Mouse (Mus musculus): ENCODE data around the gene Kcnma1. TPM values are rescaled to one million over a fixed set of nuclear protein-coding genes. Genes with fewer than 3 reads are reported as not detected.

The Kcnma1 gene
- polyA plus RNA-seq, 1 experiment from 2014 or later: 7.8 TPM

DNA sequence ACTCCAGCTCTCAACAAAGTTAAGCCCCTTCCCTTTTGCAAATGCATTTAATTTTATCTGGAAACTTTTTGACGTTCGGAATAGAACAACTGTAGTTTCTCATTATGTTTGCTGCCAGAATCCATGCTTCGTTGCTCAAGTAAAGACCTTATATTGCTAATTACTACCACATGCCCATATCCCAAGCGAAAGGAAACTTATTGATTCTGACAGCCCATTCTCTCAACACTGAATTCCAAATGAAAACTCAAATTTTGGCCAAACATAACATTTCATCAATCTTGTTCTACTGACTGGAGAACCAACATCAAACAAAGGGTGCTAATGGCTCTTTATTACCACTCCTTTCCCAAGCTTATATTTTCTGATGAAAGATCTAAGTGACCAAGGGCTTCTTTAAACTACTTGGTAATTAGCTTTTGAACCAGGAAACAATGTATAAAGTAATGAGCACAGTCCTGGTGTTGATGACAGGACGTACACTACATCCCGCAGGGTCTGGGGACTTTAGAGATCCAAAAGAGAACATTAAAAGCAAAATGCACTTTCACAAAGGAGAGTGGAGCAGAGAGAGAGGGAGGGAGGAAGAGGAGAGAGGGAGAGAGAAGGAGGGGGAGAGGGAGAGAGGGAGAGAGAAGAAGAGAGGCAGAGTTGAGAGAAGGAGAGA lies 490.3 kb downstream of the Kcnma1 start:
- Histone ChIP-seq H3K27ac (replicated peaks; ENCODE audit: low read depth, low read length) (peak overlapping the region; percentile 13; the same call in 1 of the 2 replicates), H3K4me2 (ENCODE audit: low read depth, low read length) (no peak overlapping the region), H3K9ac (ENCODE audit: low read depth, low read length) (no peak overlapping the region), H3K27me3 (replicated peaks; ENCODE audit: control insufficient read depth, insufficient read depth, low read length) (no peaks in the 10 kb centered on the region), H3K4me3 (ENCODE audit: low read depth, low read length) (no peak overlapping the region), H3K9me3 (ENCODE audit: control insufficient read depth, low read length) (no peaks in the 10 kb centered on the region), H3K36me3 (ENCODE audit: control insufficient read depth, insufficient read depth, low read length) (no peaks in the 10 kb centered on the region), H3K4me1 (ENCODE audit: control insufficient read depth, insufficient read depth, low read length) (peaks cover 20% of the 10 kb centered on the region)
- ATAC-seq (ENCODE audit: low read depth) (peak; percentile 47; the same call in 1 of the 2 replicates), DNase-seq (ENCODE audit: low spot score) (peak; percentile 93)
- WGBS: 34% methylated on average over 6 of the region's 6 CpGs

GRCm38 (mm10) chr14:23522606-23523159 lies 491.6 kb downstream of the Kcnma1 start:
- Histone ChIP-seq H3K9ac (ENCODE audit: low read depth, low read length) (no peak overlapping the region), H3K4me3 (ENCODE audit: low read depth, low read length) (no peak overlapping the region), H3K4me2 (ENCODE audit: low read depth, low read length) (no peak overlapping the region), H3K4me1 (ENCODE audit: control insufficient read depth, insufficient read depth, low read length) (peaks cover 9% of the 10 kb centered on the region; the same call in 1 of the 2 replicates), H3K27me3 (replicated peaks; ENCODE audit: control insufficient read depth, insufficient read depth, low read length) (no peaks in the 10 kb centered on the region), H3K36me3 (ENCODE audit: control insufficient read depth, insufficient read depth, low read length) (no peaks in the 10 kb centered on the region), H3K9me3 (ENCODE audit: control insufficient read depth, low read length) (no peaks in the 10 kb centered on the region), H3K27ac (replicated peaks; ENCODE audit: low read depth, low read length) (peak overlapping the region; percentile 72)
- WGBS: 63% methylated on average over 4 of the region's 4 CpGs
- no peak for ATAC-seq (ENCODE audit: low read depth)
- DNase-seq (ENCODE audit: low spot score): peak; percentile 47

DNA sequence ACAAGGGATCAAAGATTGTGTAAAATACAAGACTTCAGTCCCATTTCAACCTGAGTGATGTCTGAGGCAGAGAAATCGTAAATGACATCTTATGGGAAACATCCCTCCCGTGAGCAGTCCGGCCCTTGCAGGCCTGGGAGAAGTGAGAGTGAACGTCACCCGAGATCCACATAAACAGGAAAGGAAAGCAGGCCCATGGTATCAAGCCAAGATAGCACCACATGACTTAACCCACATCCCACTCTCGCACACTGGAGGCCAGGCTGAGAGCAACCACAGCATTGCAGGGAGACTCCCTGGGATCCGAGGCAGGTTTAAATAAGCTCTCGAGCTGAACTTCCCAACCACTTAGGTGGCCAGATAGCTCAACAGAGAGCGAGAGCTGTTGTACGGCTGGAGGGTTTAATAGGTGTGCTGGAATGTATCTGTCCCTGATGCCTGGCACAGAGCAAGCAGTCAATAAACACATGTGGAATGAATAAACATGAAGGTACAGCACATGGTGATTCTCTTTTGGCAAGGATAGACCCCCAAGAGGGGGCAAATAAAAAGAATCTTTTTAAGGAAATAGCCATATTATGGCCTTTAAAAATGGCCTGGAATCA lies 493.1 kb downstream of the Kcnma1 start:
- Histone ChIP-seq H3K9ac (ENCODE audit: low read depth, low read length) (no peak overlapping the region), H3K9me3 (ENCODE audit: control insufficient read depth, low read length) (no peaks in the 10 kb centered on the region), H3K27me3 (replicated peaks; ENCODE audit: control insufficient read depth, insufficient read depth, low read length) (no peaks in the 10 kb centered on the region), H3K4me2 (ENCODE audit: low read depth, low read length) (no peak overlapping the region), H3K4me1 (ENCODE audit: control insufficient read depth, insufficient read depth, low read length) (peaks cover 9% of the 10 kb centered on the region; the same call in 1 of the 2 replicates), H3K27ac (replicated peaks; ENCODE audit: low read depth, low read length) (peak overlapping the region; percentile 46), H3K36me3 (ENCODE audit: control insufficient read depth, insufficient read depth, low read length) (no peaks in the 10 kb centered on the region), H3K4me3 (ENCODE audit: low read depth, low read length) (no peak overlapping the region)
- 40% methylated on average over 10 of the region's 10 CpGs for WGBS
- DNase-seq (ENCODE audit: low spot score) (peak; percentile 85), ATAC-seq (ENCODE audit: low read depth) (peak; percentile 72)

DNA sequence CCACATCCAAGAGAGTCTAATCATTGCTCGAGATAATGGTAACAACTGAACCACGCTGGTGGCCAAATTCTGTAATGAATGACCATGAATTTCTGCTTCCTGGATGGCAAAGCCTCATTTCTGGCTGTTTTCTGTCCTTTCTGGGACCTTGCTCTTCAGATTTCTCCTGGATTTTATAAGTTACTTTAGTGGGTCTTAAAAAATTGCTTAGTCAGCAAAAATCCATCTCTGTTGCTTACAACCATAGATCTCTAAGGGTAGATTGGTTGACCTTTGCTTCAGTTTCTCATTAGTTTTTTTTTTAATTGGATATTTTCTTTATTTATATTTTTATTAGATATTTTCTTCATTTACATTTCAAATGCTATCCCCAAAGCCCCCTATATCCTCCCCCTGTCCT lies 496.9 kb downstream of the Kcnma1 start:
- Histone ChIP-seq H3K36me3 (ENCODE audit: control insufficient read depth, insufficient read depth, low read length) (no peaks in the 10 kb centered on the region), H3K4me3 (ENCODE audit: low read depth, low read length) (no peak overlapping the region), H3K9ac (ENCODE audit: low read depth, low read length) (no peak overlapping the region), H3K27me3 (replicated peaks; ENCODE audit: control insufficient read depth, insufficient read depth, low read length) (no peaks in the 10 kb centered on the region), H3K4me1 (ENCODE audit: control insufficient read depth, insufficient read depth, low read length) (peaks cover 4% of the 10 kb centered on the region; the same call in 1 of the 2 replicates), H3K27ac (replicated peaks; ENCODE audit: low read depth, low read length) (no peak overlapping the region), H3K9me3 (ENCODE audit: control insufficient read depth, low read length) (no peaks in the 10 kb centered on the region), H3K4me2 (ENCODE audit: low read depth, low read length) (no peak overlapping the region)
- ATAC-seq (ENCODE audit: low read depth) (no peak), DNase-seq (ENCODE audit: low spot score) (no peak)
- WGBS: 84% methylated on average over 2 of the region's 2 CpGs

- 83% methylated on average over 5 of the region's 5 CpGs for WGBS
- no peaks in the 10 kb centered on the region for H3K9me3 ChIP-seq (ENCODE audit: control insufficient read depth, low read length)
- H3K36me3 ChIP-seq (ENCODE audit: control insufficient read depth, insufficient read depth, low read length): no peaks in the 10 kb centered on the region
- H3K4me1 ChIP-seq (ENCODE audit: control insufficient read depth, insufficient read depth, low read length): no peaks in the 10 kb centered on the region
- H3K4me2 ChIP-seq (ENCODE audit: low read depth, low read length): no peak overlapping the region
- H3K9ac ChIP-seq (ENCODE audit: low read depth, low read length): no peak overlapping the region
- H3K27me3 ChIP-seq (replicated peaks; ENCODE audit: control insufficient read depth, insufficient read depth, low read length): no peaks in the 10 kb centered on the region
- H3K4me3 ChIP-seq (ENCODE audit: low read depth, low read length): no peak overlapping the region
- no peak overlapping the region for H3K27ac ChIP-seq (replicated peaks; ENCODE audit: low read depth, low read length)
- DNase-seq (ENCODE audit: low spot score) (no peak), ATAC-seq (ENCODE audit: low read depth) (no peak)
Measured at GRCm38 (mm10) chr14:23509792-23510191, 504.5 kb downstream of the Kcnma1 start.

DNA sequence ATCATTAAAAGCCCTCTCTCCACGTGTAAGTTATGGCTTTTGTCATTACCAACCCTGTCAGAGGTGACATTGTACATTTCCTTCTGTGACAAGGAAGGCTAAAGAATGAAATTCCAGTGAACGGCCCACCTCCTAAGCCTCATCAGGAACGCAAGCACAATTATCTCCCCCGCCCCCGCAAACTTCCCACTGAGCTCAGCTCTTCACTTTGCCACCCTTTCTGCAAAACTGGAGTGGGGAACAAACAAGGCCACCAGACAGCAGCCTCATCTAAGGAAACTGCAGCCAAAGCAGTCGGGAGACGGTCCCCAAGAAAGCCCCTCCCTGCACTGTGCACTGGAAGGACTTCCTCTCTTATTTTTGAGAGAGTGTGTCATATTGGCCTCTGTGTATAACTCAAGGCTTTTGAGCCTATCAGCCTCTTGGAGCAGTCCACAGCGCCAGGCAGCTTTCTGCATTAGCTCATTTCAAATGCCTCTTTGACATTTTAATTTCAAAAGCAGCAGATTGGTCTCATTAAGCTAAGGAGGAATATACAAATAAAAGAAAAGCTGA lies 512.0 kb downstream of the Kcnma1 start:
- Histone ChIP-seq H3K27me3 (replicated peaks; ENCODE audit: control insufficient read depth, insufficient read depth, low read length) (no peaks in the 10 kb centered on the region), H3K4me2 (ENCODE audit: low read depth, low read length) (no peak overlapping the region), H3K27ac (replicated peaks; ENCODE audit: low read depth, low read length) (peak overlapping the region; percentile 39), H3K36me3 (ENCODE audit: control insufficient read depth, insufficient read depth, low read length) (no peaks in the 10 kb centered on the region), H3K4me3 (ENCODE audit: low read depth, low read length) (no peak overlapping the region), H3K4me1 (ENCODE audit: control insufficient read depth, insufficient read depth, low read length) (peaks cover 6% of the 10 kb centered on the region; the same call in 1 of the 2 replicates), H3K9me3 (ENCODE audit: control insufficient read depth, low read length) (no peaks in the 10 kb centered on the region), H3K9ac (ENCODE audit: low read depth, low read length) (no peak overlapping the region)
- DNase-seq (ENCODE audit: low spot score) (no peak), ATAC-seq (ENCODE audit: low read depth) (peak; percentile 74; the same call in 1 of the 2 replicates)
- WGBS: 32% methylated on average over 8 of the region's 8 CpGs

- H3K9ac ChIP-seq (ENCODE audit: low read depth, low read length): no peak overlapping the region
- no peak overlapping the region for H3K4me2 ChIP-seq (ENCODE audit: low read depth, low read length)
- H3K36me3 ChIP-seq (ENCODE audit: control insufficient read depth, insufficient read depth, low read length): no peaks in the 10 kb centered on the region
- peaks cover 27% of the 10 kb centered on the region for H3K4me1 ChIP-seq (ENCODE audit: control insufficient read depth, insufficient read depth, low read length)
- DNase-seq (ENCODE audit: low spot score) (no peak), ATAC-seq (ENCODE audit: low read depth) (no peak)
- no peaks in the 10 kb centered on the region for H3K27me3 ChIP-seq (replicated peaks; ENCODE audit: control insufficient read depth, insufficient read depth, low read length)
- H3K27ac ChIP-seq (replicated peaks; ENCODE audit: low read depth, low read length): no peak overlapping the region
- H3K9me3 ChIP-seq (ENCODE audit: control insufficient read depth, low read length): no peaks in the 10 kb centered on the region
- 85% methylated on average over 3 of the region's 3 CpGs for WGBS
- H3K4me3 ChIP-seq (ENCODE audit: low read depth, low read length): no peak overlapping the region
Measured at GRCm38 (mm10) chr14:23496801-23497200, 517.5 kb downstream of the Kcnma1 start.

DNA sequence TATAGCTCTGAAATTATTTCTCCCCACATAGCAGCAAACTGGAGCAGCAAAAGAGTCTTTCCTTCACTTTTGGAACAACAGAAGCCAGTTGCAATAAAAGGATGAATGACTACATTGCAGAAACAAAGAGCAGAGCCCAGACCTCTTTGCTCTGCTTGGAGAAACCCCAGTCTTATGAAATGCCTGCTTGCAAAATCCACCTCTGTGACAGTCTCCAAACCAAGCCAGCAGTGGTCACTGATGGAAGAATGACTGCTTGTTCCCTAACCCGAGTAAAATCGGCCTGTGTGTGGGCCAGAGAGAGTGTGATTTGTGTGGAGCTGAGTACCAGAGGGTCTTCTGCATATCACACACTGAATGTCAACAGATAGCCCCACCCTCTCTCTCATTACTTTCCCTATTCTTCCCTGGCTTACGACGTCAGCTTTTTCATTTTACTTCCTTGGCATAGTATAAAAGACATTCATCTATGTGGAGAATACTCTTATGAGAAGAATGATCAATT lies 518.0 kb downstream of the Kcnma1 start:
- no peak overlapping the region for H3K27ac ChIP-seq (replicated peaks; ENCODE audit: low read depth, low read length)
- no peaks in the 10 kb centered on the region for H3K36me3 ChIP-seq (ENCODE audit: control insufficient read depth, insufficient read depth, low read length)
- H3K27me3 ChIP-seq (replicated peaks; ENCODE audit: control insufficient read depth, insufficient read depth, low read length): no peaks in the 10 kb centered on the region
- H3K4me3 ChIP-seq (ENCODE audit: low read depth, low read length): no peak overlapping the region
- no peaks in the 10 kb centered on the region for H3K9me3 ChIP-seq (ENCODE audit: control insufficient read depth, low read length)
- DNase-seq (ENCODE audit: low spot score): no peak
- 74% methylated on average over 4 of the region's 4 CpGs for WGBS
- ATAC-seq (ENCODE audit: low read depth): no peak
- H3K4me2 ChIP-seq (ENCODE audit: low read depth, low read length): no peak overlapping the region
- no peak overlapping the region for H3K9ac ChIP-seq (ENCODE audit: low read depth, low read length)
- H3K4me1 ChIP-seq (ENCODE audit: control insufficient read depth, insufficient read depth, low read length): peaks cover 27% of the 10 kb centered on the region
